Mouse (Mus musculus) urinary bladder, postnatal 4 days (tissue): Measurements from ENCODE around the gene St6galnac3.

Source experiments
- DNase-seq, 2 experiments: peaks; one replicate each; pipeline ENCODE4 v3.0.0; 2021 to 2022; ENCODE audit warnings: low spot score in 2 of 2

Gene St6galnac3

DNA sequence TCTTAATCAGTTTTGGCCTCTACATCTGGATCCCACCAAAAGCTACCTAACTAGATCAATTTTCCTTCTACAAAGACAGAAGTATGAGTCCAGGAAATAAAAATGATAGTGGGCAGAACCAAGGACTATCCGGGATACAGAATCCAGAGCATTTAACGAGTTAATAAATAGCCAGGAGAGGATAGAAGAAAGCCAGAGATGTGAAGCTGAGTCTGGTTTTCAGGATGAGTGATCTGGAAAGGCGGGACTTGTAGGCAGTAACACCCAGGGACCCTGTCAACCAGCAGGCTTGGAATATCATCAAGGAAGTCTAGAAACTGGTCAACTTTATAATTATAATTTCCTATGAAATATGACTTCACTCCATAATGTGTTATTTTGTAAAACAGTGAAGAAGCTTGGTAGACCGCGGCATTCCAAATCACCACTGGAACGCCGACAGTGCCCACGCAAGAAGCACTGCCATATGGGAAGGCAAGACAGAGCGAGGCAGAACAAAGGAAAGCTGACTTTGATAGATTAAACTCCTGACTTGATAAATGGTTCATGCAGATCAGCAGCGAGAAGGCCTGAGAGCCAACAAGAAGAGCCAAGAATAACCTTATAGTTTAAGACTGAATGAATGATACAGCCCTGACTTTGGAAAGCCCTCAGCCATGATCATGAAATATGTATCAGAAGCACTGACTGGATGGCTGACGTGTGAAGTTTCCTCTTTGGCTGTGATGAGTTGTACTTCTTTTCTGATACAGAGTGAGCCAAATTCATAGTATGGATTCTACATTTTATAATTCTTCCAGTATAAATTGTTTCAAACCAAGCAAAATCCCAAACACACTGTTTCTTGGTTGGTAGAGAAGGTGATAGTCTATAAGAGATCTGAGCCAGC is 252.1 kb downstream of the St6galnac3 start:
- DNase-seq = no peak

DNA sequence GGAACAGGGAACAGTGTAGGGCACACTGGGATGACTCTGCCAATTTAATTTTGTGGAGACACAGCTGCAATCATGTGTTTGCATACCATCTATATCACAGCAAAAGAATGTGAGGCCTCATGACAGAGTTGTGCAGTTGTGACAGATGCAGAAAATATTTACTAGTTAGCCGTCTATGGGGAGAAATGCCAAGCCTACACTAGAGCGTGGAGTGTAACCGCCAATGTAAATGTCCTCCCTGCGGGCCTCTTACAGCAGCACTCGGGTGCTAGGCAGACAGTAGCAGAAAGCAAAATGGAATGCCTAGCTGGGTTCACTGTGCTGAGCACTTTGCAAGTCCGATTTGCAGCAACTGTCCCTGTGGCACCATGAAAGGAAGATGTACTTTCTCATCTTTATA is 261.1 kb downstream of the St6galnac3 start:
- DNase-seq = no peak

DNA sequence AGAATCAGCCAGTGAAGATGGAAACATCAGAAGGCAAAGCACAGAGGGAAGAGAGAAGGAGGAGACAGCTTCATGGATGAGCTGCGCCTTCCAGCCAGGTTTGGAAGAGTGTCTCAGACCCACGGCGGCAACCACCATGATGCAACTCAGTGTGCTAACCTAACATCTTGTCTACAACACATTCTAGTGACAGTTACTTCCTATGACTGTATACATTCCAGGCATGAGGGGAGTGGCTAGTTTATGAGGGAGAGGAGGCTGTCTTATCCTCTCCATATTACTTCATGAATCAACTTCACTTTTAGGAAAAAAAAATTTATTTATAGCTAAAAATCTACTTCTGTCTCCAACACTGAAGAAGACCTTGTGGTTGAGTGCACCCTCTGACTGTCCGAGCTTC is 264.8 kb downstream of the St6galnac3 start:
- no peak for DNase-seq

DNA sequence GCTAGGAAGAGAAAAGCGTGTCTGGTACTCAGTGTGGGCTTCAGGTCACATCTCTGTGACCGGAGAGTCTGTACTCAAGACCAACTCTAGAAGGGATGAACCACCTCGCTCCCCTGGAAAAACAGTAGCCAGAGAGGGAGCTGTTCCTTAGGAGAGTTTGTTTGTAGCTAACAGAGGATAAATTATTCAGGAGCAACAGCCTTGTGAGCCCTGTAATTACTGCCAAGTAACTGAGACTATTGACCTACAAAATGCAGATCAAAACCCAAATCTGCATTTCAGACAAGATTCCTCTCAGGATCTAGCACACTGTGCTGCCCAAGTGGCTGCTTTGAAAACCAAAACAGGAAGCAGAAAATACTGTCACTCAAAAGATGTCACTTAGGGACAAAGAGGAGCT is 266.4 kb downstream of the St6galnac3 start:
- no peak for DNase-seq

DNA sequence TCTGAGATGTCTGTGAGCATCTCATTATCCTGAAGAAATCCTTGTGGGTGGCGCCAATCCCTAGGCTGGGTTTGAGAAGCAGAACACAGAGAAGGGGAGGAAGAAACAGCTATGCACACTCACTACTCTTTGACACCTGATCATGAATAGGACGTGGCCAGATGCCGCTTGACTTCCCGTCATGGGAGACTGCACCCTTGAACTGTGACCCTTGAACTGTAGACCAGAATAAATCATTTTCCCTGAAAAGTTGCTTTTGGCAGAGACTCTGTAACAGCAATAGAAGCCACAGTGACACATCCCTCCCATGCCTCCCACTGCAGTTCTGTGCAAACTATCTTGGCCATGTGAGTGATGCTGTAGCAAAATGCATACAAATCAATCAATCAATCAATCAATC is 267.3 kb downstream of the St6galnac3 start:
- DNase-seq = no peak

DNA sequence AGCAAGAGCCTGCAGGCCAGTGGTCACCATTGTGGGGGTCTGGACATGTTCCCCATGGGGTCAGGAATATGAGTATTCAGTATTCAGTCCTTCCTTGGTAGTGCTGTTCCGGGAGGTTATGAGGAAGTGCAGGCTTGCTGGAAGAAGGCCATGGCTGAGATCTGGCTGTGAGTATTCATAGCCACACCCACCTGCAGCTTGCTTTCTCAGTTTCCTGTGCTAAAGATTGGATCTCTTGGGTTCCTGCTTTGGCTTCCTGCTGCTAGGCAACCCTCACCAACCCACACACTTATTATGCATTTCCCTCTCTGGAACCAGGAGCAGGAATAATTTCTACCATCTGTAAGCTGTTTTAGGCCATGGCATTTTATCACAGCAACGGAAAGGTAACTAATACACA is 267.8 kb downstream of the St6galnac3 start:
- no peak for DNase-seq

DNA sequence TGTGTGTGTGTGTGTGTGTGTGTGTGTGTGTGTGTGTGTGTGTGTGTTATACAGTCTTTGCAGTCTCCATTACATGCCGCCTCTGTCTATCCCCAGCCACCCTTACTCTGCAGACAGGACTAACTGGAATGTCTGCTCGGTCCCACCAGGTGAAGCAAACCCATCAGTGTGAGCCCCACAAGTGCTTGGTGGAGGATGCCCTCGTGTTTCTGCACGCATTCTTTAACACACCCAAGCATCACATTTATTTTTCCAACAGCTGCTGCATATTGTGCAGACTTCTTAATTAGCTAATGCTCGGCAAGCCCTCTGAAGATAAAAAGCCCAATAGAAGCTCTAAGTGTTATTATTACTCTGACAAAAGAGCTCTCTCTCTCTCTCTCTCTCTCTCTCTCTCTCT is 268.7 kb downstream of the St6galnac3 start:
- no peak for DNase-seq

DNA sequence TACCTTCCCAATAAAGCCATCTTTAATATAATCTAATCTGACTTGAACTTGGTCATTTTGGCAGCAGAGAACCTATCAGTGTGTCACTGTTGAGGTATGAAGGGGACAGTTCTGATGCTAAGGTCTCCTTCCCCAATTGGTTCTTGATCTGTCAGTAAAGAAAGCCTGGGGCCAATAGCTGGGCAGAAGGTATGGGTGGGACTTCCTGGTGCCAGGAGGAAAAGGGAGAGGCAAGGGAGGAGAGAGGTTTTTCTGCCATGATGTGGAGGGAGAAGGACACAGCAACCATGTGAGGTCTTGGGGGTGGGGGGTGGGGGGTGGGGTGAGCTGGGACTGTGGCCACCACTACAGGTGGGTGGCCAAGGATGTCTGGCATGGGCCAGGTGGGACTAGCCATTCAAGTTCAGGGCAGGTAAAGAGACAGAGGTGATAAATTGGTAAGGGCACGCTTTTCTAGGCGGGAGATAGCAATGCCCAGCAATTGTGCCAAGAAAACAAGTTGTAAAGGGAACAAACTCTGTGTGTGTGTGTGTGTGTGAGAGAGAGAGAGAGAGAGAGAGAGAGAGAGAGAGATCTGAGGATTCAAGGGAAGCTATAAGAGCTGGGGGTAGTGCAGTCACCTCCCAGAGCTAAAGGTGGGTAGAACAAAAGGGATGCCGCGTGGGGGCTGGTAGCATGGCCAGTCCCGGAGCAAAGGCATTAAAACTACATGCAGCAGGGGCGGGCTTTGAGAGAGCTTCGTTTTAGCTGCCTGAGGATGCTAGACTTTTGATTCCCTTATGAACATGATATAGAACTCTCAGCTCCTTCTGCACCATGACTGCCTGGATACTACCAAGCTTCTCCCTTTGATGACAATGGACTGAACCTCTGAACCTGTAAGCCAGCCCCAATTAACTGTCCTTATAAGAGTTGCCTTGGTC is 271.6 kb downstream of the St6galnac3 start:
- no peak for DNase-seq

DNA sequence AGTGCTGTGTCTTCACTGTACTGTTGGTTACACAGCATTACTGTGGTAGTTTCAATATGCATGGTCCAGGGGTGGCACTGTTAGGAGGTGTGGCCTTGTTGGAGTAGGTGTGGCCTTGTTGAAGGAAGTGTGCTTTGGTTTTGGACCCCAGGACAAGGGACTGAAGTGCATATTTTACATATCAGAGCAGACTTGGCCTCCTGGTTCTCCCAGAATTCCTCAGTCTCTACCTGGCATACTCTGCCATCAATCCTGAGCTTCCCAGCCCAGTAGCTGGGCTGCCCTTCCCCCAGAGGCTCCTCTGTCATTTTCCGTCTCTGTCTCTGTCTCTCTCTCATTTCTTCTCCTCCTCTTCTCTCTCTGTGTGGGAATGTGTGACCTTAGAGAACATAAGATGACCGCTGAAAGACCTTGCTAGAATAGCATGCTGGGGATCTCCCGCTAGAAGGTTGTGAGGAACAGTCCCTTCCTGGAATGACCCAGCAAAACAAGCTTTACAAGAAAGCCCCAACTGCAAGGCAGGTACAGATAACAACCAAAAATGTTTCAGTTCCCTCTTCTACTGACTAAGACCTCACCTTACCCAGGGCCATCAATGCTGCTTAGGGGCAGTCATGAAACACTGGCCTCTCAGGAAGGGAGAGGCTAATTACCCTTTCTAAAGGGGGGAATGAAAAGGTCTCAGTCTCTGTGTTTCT is 272.5 kb downstream of the St6galnac3 start:
- DNase-seq = no peak

DNA sequence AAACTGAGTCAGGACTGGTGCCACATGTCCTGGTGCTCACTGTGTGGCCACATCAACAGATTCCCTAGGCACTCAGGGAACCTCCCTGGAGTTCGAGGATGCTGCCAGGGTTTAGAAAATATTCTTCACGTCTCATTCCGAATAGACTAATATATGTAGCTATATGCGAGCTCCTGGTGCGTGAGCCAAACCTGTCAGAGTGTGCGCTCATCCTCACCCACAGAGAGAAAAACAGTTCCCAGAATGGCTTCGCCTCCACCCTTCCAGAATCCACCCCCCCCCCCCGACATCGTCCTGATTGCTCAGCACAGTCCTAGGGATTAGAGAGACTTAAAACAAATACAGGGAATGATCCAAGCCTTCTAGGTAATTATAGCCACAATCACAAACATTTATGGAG is 283.6 kb downstream of the St6galnac3 start:
- no peak for DNase-seq

DNA sequence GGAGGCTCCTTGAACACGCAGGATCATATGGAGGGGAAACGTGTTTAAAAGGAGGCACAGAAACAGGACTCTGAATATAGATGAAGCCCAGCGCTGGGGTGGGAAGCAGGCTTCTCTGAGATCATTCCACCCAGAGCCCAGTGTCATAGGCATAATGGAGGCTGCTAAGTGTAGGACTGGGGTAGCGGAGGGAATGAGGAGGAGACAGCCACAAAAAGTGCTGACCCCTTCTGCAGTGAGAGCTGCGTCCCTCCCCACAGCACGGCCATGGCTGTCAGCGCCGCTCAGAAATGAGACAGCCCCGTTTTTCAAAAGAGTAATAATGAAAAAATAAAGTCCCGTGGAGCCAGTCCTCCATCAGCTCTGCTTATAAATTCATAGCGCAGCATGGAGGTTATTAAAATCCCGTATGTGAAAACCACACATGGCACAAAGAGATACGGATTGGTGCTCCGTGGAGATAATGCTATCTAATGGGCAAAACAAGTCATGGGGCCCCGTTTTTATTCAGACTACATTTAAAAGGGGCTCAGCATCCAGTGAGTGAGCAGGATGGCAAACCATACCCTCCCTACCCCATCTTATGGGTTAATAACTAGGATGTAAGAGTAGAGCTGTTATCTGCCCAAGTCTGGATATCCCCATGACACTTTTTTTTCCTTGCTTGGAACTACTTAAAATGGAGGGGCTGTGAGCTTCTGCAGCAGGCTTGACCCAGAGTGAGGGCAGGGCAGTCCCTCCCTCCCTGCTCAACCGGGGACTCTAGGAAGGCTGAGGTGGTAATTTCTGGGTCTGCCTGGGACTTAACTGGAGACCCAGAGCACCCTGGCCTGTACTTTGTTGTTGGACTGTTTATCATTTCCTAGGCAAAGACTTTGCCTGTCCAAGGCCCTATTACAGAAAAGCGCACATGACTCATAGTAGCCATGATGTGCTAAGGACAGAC is 288.6 kb downstream of the St6galnac3 start:
- no peak for DNase-seq

DNA sequence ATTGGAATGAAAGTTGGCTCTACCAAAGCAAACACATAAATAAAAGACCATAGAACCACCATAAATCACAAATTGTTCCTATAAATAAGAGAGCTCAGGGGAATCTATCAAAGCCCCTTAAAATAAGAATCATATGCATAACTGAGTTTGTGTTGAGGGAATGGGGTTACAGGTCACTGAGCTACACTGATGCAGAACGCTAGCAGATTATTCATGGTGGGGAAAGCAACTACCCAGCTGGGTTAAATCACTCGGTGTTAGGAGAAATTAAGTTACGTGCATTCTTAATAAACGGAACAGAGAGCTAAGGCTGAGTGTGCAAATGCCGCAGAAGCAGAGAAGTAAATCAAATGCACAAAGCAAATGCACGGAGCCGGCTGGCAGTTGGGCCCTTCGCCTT is 292.0 kb downstream of the St6galnac3 start:
- no peak for DNase-seq

DNA sequence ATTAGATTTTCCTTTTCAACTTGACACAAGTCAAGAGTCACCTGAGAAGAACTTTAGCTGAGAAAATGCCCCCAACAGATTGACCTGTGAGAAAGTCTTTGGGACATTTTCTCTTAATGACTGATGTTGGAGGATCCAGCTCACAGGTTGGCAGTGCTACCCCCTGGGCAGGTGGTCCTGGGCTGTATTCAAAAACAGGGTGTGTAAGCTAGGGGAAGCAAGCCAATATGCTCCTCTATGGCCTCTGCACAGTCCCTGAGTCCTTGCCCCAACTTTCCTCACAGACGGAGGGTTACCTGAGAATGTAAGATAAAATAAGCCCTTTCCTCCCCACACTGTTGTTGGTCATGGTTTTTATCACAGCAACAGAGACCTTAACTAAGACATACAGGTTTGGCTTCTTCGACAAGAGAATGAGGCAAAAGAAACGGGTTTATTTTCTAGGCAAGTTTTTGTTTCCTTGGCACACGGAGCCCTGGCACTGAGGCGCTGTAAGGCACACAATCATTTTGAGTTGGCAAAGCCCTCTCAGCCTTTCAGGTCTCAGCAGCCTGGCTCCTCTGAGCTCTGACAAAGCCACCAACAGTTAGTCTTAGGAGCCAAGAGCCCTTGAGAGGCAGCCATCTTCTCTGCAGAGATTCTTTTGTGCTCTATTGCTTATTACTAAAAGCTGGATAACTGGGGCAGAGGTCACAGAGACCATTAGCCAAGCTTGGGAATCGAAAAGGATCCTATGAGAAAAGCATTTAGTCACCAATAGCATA is 292.7 kb downstream of the St6galnac3 start:
- no peak for DNase-seq

DNA sequence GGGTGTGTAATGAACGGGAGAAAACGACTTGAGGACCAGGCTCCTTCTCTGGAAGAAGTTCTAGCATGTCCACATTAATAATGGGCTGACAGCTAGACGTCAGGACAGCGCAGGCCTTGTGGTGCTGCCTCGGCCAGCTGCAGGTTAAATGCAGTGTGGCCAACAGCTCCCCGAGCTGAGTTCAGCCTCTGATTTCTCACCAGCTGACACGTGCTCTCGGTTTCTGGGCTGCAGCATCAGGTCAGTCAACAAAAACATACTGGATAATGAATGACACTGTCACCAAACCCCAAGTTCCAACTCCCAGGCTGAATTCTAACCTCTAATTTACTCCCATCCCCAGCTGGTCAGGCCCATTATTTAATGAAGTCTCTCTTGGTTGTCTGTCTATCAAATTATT is 295.1 kb downstream of the St6galnac3 start:
- DNase-seq = no peak

DNA sequence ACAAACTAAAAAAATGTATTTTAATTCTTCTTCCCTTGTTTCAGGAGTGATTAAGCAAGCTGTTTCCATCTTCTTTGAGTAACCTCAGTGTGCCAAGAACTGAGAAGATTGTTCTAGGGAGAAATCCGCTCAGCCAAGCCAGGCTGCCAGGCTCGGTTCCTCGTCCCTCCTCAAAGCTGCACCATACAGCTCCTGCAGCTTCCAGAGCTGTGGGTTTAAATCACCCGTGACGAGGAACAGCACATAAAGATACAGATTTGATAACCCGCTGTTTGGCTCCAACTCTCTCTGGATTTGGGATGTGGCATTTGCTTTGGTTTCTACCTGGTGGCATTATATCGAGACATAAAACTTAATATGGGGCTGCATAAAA is 303.1 kb downstream of the St6galnac3 start:
- DNase-seq = no peak

DNA sequence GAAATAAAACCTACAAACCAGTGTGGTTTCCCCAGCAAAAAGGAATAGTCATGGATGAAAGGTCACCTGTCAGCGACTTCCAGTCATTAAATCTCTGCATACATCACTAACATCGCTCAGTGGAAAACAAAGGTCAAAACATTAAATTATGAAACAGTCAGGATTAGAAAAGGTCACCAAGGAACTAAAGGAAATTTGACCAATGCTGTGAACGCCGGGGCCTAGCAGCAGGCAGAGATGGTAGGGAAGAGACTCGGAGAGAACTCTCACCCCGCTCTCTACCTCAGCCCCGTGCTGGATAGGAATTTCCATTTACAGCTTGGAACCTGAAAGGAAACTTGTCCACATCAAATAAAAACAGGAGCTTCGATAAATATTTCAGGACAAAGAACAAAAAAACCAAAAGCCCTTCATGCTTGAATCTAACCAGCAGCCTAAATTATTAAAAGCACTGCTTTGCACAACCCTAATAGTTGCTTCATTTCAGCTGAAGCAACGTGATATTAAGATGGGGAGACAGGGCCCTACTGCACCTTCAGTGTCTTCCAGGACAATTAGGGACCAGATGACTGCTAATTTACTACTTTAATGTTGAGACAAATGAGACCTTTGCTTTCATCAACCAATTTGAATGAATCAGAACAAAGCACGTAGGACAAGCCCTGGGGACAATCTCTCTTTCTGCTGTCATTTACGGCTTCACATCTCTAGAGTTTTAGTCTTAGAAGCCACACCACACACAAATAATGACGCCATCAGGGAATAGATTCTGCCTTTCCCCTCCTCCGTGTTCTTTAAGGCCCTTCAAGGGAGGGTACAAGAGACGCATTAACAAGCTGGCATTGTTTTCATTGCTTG is 303.7 kb downstream of the St6galnac3 start:
- DNase-seq = no peak

DNA sequence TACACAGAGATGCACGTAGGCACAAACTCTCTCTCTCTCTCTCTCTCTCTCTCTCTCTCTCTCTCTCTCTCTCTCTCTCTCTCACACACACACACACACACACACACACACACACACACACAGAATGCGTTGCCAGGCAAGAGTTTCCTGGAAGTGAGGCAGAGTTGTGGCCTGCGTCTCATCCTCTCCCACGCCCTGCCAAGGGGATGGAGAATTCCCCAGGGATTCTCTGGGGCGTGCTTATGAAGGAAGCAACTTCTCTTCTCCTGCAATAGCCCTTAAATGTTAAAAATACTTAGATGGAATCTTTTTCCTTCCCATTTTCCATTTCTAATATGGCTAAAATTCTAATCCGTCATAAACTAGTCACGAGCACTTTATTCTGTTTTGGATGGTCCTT is 305.6 kb downstream of the St6galnac3 start:
- DNase-seq = no peak

DNA sequence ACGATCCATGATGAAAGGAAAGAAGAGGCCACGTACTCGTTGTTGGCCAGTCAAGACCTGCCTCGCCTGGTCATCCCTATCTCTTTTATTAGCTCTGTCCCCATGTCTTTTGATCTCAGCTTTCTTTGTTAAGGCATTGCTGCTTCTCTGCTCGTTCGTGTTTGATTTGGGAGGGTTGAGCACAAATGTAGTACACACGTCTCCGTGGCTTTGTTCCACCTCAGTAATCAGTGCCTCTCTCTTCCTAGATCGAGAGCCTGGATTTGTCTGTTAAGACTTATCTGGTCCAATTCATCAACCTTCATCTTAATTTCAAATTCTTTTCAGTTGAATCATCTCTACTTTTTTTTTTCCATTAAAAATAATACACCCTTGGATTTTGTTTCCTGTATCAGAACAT is 308.0 kb downstream of the St6galnac3 start:
- no peak for DNase-seq

DNA sequence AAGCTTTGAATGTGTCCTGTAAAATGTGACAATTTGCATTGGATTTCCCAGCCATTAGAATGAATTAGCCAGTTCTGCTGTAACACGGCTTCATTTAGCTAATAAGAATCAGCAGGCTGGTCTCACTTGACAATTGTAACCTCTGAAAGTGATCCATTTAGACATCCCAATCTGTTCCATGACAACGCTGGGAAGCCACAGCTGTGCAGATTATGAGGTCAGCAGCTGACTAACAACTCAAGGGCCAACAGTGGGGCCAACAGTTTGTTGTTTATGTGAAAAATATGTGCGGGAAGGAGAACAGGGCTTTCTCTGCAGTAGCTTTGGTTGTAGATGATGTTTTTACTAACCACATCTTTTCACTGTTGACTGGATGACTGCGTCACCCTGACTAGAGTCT is 308.6 kb downstream of the St6galnac3 start:
- no peak for DNase-seq
